Mouse (Mus musculus) central nervous system, embryonic 18 days (tissue): ENCODE data around the gene Psmf1. TPM values are rescaled to one million over a fixed set of nuclear protein-coding genes. Genes with fewer than 3 reads are reported as not detected.

Experiments
- polyA plus RNA-seq: library from polyadenylated mRNA; depleted of rRNA; stranded (reverse); fragments of >200 nt; gene quantifications from 2 replicates; pipeline ENCODE4 v1.2.3, GENCODE M21; 2012; rRNA removed

Gene Psmf1
- 43.7 and 47.1 TPM in 2 replicates for polyA plus RNA-seq

GRCm38 (mm10) chr2:151743845-151744244 lies at the start of gene Psmf1:
Gene Psmf1 (minus strand): TSS chr2:151744186.

DNA sequence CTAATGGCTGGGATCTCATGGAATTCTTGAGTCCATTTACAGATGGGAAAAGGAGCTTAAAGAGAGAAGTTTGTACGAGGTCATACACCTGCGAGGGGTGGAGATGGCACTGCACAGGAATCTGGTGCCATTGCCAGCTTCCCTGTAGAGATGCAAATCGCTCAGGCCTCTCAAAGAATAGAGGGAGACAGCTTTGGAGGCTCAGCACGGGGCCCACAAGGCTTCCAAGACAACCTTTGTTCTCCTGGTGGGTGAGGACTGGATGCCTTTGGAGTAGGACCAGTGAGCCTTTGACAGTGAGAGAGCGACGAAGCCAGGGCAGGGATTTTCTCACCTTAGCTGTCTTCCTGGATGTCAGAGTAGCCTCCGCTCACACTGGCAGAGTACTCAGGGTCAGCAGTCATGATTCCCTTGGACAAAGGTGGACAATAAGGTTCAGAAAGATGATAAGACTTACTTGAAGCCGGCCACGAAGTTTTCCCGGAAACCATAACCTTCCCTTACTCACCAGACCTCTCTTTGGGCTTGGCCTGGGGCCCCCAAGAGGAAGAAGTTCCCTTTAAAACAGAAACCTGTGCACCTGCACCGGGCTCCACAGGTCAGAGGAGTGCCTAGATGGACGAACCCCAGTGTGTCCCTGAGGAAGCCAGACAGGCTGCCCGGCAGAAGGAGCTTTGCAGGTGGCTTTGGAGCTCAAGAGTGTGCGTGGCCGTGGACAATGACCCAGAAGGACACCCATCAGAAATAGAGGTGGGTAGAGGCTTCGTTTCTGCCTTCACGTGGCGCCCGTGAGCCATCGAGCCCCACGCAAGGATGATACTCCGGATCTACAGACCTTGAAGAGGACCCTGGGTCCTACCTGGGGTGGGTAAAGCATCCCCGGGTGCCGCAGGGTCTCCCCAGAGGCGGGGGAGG lies 42.5 kb downstream of the Psmf1 start, which contains the start of gene Tmem74b:
Gene Tmem74b, plus strand, starts transcription at position 778 of the 915 bp plus-strand sequence.

GRCm38 (mm10) chr2:151668433-151668832 lies 75.6 kb downstream of the Psmf1 start, which contains the start of gene Rad21l:
Gene Rad21l (minus strand): TSS chr2:151668533.

Other genes starting within 250 kb of the Psmf1 start
- 226 TPM in 2 replicates for gene Fkbp1a, start 201.7 kb downstream of the Psmf1 start, polyA plus RNA-seq
- 1.3 and 3.0 TPM in 2 replicates for gene Sdcbp2, start 171.6 kb downstream of the Psmf1 start, polyA plus RNA-seq
- gene Snph, start 111.6 kb downstream of the Psmf1 start, polyA plus RNA-seq = 23.1 and 26.1 TPM in 2 replicates
- 0.23 and 0.37 TPM in 2 replicates for gene Rad21l, start 75.7 kb downstream of the Psmf1 start, polyA plus RNA-seq
- gene Tmem74b, start 42.2 kb downstream of the Psmf1 start, polyA plus RNA-seq = 26.3 and 26.6 TPM in 2 replicates
- gene Rspo4, start 98.7 kb upstream of the Psmf1 start, polyA plus RNA-seq = 0.10 and 0.25 TPM in 2 replicates
- gene Angpt4, start 167.0 kb upstream of the Psmf1 start, polyA plus RNA-seq = 0.10 and 0.66 TPM in 2 replicates
- gene Fam110a, start 236.0 kb upstream of the Psmf1 start, polyA plus RNA-seq = 17.7 and 22.5 TPM in 2 replicates